Mouse (Mus musculus): ENCODE results near the gene Rnd1. TPM values are rescaled to one million over a fixed set of nuclear protein-coding genes. Genes with fewer than 3 reads are reported as not detected.

The Rnd1 gene
- total RNA-seq, 1 experiment from 2014 or later, result 2.8 TPM

DNA sequence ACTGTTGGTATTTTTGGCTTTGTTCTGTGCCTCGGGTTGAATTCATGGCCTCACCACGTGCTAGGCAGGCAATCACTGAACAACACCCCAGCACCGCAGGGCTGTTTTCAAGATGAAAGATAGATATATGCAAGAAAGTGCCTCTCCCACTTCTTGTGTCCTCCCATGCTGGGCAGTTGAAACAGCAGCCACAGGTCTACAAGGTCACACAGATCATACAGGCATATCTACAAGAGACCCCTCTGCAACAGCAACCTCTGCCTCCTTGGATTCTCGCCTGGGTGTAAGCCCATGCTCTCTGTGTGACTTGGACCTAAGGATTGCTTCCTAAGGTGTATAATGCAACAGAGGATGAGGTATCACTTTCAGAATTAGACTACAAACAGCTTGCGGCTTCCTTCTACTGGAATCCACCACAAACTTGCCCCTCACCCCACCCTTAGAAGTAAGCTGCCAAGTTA, 53.9 kb downstream of the Rnd1 start:
- no peak for ATAC-seq (replicated peaks; ENCODE audit: insufficient number of reproducible peaks, low FRiP score, low TSS enrichment, poor library complexity, severe bottlenecking)

GRCm38 (mm10) chr15:98622721-98623120, 54.5 kb downstream of the Rnd1 start:
- ATAC-seq (replicated peaks; ENCODE audit: insufficient number of reproducible peaks, low FRiP score, low TSS enrichment, poor library complexity, severe bottlenecking), result no peak

GRCm38 (mm10) chr15:98622199-98622598, 55.1 kb downstream of the Rnd1 start:
- no peak for ATAC-seq (replicated peaks; ENCODE audit: insufficient number of reproducible peaks, low FRiP score, low TSS enrichment, poor library complexity, severe bottlenecking)

DNA sequence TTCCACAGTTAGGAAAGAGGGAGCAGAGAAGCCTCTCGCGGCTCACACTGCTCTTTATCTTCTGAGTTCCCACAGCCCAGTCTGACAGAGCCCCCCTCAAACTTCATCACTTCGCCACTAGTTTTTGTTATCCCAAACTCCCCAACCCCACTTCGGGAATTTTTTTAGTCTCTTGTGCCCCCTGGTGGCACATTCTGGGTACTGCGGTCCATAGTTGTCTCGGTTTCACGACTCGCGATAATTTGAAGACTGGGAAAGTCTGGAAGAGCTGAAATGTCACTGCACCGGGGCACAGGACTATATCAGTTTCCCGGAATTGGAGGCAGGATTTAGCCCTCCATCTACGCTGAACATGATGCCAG, 60.1 kb downstream of the Rnd1 start:
- no peak for ATAC-seq (replicated peaks; ENCODE audit: insufficient number of reproducible peaks, low FRiP score, low TSS enrichment, poor library complexity, severe bottlenecking)

GRCm38 (mm10) chr15:98616362-98617175, 60.7 kb downstream of the Rnd1 start:
- no peak for ATAC-seq (replicated peaks; ENCODE audit: insufficient number of reproducible peaks, low FRiP score, low TSS enrichment, poor library complexity, severe bottlenecking)

DNA sequence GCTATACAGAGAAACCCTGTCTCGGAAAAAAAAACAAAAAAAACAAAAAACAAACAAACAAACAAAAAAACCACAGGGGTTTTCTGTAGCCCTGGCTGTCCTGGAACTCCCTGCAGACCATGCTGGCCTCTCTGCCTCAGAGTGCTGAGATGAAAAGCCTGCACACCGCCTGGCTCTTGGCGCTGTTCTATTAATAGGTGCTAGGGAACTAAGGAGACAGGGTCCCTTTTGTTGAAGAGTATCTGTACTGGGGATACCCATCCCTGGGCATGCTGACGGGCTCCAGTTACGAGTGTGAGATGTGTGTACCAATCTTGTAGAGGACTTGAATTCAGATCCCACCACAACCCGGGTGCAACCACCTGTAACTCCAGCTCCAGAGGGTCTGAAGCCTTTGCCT, 61.5 kb downstream of the Rnd1 start:
- no peak for ATAC-seq (replicated peaks; ENCODE audit: insufficient number of reproducible peaks, low FRiP score, low TSS enrichment, poor library complexity, severe bottlenecking)

- no peak for ATAC-seq (replicated peaks; ENCODE audit: insufficient number of reproducible peaks, low FRiP score, low TSS enrichment, poor library complexity, severe bottlenecking)
These were observed 62.3 kb downstream of the Rnd1 start for GRCm38 (mm10) chr15:98614971-98615370.

- no peak for ATAC-seq (replicated peaks; ENCODE audit: insufficient number of reproducible peaks, low FRiP score, low TSS enrichment, poor library complexity, severe bottlenecking)
These were observed 62.7 kb downstream of the Rnd1 start for GRCm38 (mm10) chr15:98614551-98614950.

Other genes with a start within 250 kb of the Rnd1 start
- not detected in 3 replicates for gene Olfr282, start 246.2 kb downstream of the Rnd1 start, total RNA-seq (2017)
- not detected in 3 replicates for gene Olfr281, start 224.9 kb downstream of the Rnd1 start, total RNA-seq (2017)
- not detected in 3 replicates for gene OR5BS1P, start 207.6 kb downstream of the Rnd1 start, total RNA-seq (2017)
- gene Lalba, start 194.7 kb downstream of the Rnd1 start, total RNA-seq (2017), result not detected in 3 replicates
- not detected in 3 replicates for gene Olfr279, start 185.1 kb downstream of the Rnd1 start, total RNA-seq (2017)
- gene Kansl2, start 143.2 kb downstream of the Rnd1 start, total RNA-seq (2017), result 35.4 to 46.2 TPM (median 40.6 TPM) in 3 replicates
- 112 to 132 TPM (median 124 TPM) in 3 replicates for gene Ccnt1, start 106.5 kb downstream of the Rnd1 start, total RNA-seq (2017)
- not detected in 3 replicates for gene 4930415O20Rik, start 106.5 kb downstream of the Rnd1 start, total RNA-seq (2017)
- gene Adcy6, start 67.4 kb downstream of the Rnd1 start, total RNA-seq (2017), result 0.96 to 3.7 TPM in 2 of 3 replicates, not detected in the other
- gene Cacnb3, start 46.6 kb downstream of the Rnd1 start, total RNA-seq (2017), result 0.68 to 1.3 TPM in 2 of 3 replicates, not detected in the other
- gene Ddx23, start 14.6 kb downstream of the Rnd1 start, total RNA-seq (2017), result 106 to 143 TPM (median 108 TPM) in 3 replicates
- not detected in 3 replicates for gene Ccdc65, start 30.7 kb upstream of the Rnd1 start, total RNA-seq (2017)
- gene Fkbp11, start 50.7 kb upstream of the Rnd1 start, total RNA-seq (2017), result 0.11 to 2.2 TPM in 2 of 3 replicates, not detected in the other
- gene Arf3, start 85.8 kb upstream of the Rnd1 start, total RNA-seq (2017), result 27.4 to 48.6 TPM (median 30.8 TPM) in 3 replicates
- not detected in 3 replicates for gene Wnt10b, start 100.7 kb upstream of the Rnd1 start, total RNA-seq (2017)
- not detected in 3 replicates for gene Wnt1, start 112.4 kb upstream of the Rnd1 start, total RNA-seq (2017)
- not detected in 3 replicates for gene Ddn, start 132.0 kb upstream of the Rnd1 start, total RNA-seq (2017)
- gene Prkag1, start 154.1 kb upstream of the Rnd1 start, total RNA-seq (2017), result 128 to 132 TPM (median 132 TPM) in 3 replicates
- 39.4 to 138 TPM (median 45.1 TPM) in 3 replicates for gene Kmt2d, start 193.7 kb upstream of the Rnd1 start, total RNA-seq (2017)
- gene Rhebl1, start 217.1 kb upstream of the Rnd1 start, total RNA-seq (2017), result 6.0 to 15.1 TPM (median 14.2 TPM) in 3 replicates
- 0.19 TPM in 1 of 3 replicates, not detected in the others for gene Dhh, start 221.1 kb upstream of the Rnd1 start, total RNA-seq (2017)
- 54.7 to 97.4 TPM (median 92.2 TPM) in 3 replicates for gene Lmbr1l, start 240.8 kb upstream of the Rnd1 start, total RNA-seq (2017)